Mouse (Mus musculus): ENCODE data around the gene Iqca.

DNA sequence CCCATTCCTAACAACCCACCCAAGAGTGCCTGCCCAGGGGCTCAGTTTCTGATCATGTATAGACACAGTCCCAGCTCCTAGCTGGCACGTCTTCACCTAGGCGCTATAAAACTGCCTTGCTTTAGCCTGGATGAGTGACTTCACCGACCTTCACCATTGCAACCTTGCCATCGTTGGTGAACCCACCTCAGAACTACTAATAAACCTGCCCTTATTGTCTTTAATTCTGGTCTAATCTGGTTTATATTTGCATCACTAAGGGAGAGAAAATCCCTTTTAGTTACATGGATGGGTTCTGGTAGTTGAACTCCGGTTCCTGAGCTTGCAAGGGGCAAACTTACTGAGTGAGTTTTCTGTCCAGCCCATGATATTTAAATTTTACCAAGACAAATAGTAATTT lies 38.6 kb downstream of the Iqca start:
- no peak for TF ChIP-seq GATA1 (IDR thresholded peaks at IDR 0.05; ENCODE audit: low read length)
- TF ChIP-seq TAL1 (IDR thresholded peaks at IDR 0.05; ENCODE audit: low read length) = no peak

Data from erythroblast, embryonic 14.5 days (primary cell).